Mouse (Mus musculus) megakaryocyte-erythroid progenitor cell, adult 5-6 weeks (primary cell): ENCODE results near the gene Map2k6. TPM values are rescaled to one million over a fixed set of nuclear protein-coding genes. Genes with fewer than 3 reads are reported as not detected.

Experiments used
- ATAC-seq: replicated peaks from 2 replicates; pipeline ENCODE4 v1.8.0; 2016; ENCODE audit warnings: mild to moderate bottlenecking, inconsistent platforms; ENCODE audit not compliant: severe bottlenecking, poor library complexity, low FRiP score, low TSS enrichment
- total RNA-seq, 2 experiments: library from RNA; stranded (forward) in 1 of 2; stranded (reverse) in 1 of 2; fragments of 200-1000, 215-1000 nt in 1 of 2; fragments of >200 nt in 1 of 2; fragmentation: Nextera tagmentation in 1 of 2; gene quantifications; 2 replicates each; pipeline ENCODE4 v1.2.3; 2014 to 2017

Gene Map2k6
- total RNA-seq, 2 experiments from 2014 or later = 6.4 to 16.2 TPM

DNA sequence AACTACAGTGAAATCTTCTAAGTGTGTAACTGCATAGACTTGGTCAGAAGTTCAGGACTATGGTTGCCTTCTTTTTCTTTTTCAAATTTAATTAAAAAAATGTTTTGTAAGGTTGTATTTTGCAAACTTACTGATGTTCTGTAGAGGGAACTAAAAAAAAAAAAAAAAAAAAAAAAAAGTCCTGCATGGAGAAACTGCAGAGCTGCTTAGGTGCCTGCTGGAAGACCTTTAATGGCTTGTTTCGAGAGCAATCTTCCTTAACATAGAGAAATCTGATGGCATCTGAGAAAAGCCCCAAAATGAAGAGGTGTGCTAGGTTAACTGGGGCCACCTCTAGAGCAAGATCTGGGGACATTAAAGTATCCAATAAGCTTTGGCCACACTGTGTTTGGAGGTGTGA, 1.4 kb downstream of the Map2k6 start:
- no peak for ATAC-seq

DNA sequence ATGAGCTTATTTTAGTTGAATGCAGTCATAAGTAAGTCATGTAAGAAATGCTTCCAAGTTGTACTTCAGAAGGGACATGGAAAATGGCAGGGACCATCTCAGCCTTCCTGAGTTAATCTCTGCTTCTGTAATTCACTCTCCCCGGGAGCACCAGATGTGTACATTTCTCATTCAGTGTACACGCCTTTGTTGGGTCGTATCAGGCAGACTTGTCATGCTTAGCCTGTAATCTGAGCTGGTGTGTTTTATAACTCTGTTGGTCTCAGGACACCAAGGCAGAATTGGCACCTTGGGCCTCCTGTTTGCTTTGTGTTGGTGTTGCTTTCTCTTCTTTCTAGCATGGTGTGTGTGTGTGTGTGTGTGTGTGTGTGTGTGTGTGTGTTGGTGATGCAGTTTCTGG, 3.7 kb downstream of the Map2k6 start:
- no peak for ATAC-seq

DNA sequence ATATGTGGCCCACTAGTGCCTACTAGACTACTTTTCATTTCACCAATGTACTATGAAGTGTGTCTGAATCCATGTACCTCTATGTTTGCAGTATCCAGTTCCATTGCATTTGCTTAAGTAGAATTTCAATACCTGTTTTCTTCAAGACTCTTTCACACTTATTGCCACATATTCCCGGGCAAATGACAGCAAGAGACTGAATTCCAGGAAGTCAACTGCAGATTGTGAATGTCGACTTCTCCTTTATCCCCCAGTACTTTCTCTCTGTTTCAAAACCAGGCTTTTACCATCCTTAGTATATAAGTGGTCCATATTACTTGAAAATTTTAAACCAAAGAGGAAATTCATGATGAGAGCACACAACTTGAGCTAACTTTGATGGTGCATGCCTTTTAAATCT, 4.7 kb downstream of the Map2k6 start:
- ATAC-seq = no peak

DNA sequence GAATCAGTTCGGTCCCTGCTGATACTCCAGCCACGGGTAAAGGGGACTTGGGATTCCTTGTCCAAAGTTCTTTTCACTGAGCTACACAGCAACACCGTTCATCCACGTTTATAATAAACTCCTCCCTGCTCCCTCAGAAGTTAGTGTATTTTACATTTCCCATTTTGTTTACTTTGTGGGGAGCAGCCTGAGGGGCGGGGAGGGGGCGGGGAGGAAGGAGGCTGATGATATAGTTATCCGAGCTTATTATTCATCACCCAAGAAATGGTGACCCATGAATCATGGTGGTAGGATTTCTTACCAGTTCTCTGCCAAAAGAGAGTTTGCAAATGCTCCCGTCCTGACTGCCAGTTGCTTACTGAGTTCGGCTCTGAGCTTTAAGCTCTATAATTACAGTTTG, 6.7 kb downstream of the Map2k6 start:
- no peak for ATAC-seq

DNA sequence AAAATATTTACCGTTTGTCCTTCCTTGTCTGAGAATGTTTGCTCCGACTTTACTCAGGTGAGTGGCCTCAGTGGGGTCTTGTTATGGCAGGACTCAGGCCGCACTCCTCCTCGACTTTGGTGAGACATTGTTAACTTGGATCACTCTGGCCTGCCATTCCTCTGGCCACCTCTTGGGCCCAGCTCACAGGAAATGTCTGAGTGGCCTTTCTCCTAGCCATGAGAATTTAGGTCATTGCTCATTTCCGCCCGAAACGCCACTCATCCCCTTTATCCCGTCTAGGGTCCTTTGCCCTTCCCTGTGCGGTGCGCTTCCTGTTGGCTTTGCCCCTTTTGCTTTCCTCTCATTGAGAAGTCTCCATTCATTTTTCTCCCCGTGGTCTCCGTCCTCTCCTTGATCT, 10.2 kb downstream of the Map2k6 start:
- ATAC-seq = no peak

DNA sequence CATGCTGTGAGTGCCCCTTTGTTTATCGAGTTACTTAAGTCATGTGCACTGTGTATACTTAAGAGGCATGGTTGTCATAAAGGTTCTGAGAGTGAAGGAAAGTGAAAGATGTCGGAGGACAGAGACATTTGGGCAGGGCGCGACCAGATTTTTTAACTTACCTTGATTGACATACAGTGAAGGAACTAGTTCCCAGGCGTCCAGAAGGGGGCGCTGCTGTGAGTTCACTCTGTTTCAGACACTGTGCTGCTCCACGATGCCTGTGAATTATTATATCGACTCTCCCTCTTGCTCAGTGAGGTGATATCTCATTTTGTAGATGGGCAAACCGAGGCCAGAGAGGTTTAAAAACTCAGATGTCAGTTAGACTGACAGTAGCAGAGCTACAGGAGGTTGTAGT, 10.9 kb downstream of the Map2k6 start:
- ATAC-seq = peak; percentile 89

DNA sequence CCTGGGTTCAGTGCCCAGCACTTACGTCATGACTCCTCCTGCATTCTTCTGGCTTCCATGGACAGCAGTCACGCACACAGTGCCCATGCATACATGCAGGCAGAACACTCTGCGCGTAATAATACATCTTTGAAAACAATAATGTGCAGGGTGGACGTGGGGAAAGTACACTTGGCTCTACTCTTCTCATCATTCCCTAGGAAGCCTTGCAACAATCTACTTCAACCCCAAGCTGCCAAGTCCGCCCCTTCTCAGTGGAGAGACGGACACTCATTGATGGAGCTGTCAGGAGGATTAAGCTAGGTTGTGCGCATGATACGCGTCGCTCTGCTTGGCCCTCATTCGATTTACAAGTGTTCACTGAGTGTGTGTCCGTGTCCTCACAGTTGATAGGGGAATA, 12.7 kb downstream of the Map2k6 start:
- ATAC-seq = no peak

DNA sequence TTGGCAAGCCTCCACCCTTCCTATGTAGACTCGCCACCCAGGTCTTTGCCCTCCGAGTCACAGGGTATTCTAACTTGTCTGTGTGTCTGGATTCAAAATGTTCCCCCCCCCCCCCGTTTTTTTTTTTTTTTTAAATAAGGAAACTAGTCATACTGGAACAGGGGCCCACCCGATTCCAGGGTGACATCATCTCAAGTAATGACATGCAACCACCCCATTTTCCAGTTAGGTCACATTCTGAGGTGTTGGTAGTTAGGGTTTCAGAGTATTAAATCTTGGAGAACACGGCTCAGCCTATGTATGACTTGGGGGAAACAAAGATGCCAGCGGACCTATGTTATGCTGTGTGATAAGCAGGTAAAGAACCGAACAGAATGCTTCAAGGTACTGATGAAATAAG, 15.3 kb downstream of the Map2k6 start:
- no peak for ATAC-seq

DNA sequence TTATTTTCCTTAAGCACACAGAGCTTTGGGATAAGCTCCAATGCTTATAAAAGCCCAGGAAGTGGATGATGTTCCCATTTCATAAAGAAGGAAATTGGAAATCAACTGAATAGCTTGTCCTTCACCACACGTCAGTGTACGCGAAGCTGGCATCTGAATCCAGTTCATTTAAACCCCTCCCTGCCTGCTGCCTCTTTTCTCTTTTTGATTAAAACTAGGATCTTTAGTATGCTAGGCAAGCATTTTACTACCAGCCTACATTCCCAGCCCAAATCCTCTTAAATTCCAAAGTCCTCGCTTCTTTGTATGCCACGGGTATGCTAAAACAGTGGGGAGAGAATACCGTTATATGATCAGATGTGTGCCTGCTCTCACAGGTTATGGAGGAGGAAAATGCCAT, 17.8 kb downstream of the Map2k6 start:
- ATAC-seq = no peak

DNA sequence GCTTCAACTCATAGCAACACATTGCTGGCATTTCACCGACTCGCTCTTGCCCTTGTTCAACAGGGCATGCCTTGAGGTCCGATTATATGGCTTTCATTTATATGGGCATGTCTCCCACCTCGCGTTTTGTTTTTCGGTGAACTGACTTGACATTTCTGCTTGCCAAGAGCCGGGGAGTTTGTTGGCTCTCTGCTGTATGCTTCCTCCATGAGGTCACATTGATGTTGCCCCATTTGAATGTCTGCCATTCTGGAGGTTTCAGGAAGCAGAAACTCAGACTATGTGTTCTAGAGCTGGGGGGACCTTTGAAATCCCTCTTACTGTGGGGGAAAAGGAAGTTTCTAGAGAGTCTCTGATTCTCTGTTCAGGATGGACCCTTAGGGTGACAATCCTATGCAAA, 21.5 kb downstream of the Map2k6 start:
- no peak for ATAC-seq

DNA sequence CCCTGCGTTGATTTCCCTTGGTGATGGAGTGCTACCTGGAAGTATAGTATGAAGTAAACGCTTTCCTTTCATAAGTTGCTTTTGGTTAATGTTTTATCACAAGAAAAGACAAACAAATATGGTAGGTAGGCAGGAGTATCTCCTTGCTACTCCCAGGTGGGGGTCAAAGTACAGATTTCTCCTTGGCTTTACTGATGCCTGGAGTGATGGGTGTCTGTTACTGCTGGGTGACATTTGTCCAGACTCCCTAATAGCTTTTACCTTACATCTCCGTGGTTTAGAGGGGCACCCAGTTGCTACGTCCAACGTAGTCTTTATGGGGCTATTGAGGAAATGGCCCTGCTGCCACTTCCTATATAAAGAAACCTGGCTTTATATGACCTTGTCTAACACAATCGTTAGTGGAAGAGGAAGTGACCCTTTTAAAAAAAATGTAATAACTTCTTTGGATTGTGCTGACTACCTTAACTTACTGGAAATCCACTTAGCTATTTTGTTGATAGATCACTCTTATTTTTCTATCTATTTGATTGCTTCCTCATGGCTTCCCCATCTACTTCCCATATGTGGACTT, 27.7 kb downstream of the Map2k6 start:
- no peak for ATAC-seq

DNA sequence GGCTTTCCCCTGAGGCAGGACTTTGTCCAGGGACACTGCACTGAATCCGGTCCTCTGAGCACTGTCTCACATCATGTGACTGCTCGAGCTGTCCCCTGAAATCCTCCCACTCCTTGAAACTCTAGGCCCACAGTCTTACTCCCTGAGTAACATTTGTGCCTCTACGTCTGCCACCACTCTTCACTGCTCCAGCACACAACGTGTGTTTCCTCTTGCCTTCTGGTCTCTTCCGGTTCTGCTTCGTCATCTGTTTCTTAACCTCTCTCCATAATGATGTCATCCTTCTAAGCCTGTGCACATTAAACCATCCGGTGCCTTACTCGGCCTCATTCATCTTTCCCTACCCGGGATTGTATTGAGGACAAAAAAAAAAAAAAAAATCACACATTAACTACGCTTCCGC, 28.2 kb downstream of the Map2k6 start:
- peak; percentile 45 for ATAC-seq

DNA sequence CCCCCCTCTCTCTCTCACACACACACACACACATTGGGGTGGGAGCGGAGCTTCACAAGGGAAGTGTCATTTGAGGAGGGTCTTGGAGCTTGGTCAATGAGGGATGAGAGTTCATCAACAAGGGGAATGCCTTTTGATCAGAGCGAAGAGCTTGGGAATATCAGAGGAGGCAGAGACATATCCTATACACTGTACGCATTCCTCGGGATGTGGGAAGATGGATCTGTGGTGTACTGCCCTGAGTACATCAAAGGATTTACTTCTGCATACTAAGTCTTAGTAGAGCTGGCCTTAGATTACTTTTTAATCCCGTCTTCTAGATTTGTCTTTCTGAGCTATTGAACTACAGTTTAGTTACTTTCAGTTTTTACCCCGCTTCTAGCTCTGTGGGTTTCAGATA, 30.1 kb downstream of the Map2k6 start:
- no peak for ATAC-seq

DNA sequence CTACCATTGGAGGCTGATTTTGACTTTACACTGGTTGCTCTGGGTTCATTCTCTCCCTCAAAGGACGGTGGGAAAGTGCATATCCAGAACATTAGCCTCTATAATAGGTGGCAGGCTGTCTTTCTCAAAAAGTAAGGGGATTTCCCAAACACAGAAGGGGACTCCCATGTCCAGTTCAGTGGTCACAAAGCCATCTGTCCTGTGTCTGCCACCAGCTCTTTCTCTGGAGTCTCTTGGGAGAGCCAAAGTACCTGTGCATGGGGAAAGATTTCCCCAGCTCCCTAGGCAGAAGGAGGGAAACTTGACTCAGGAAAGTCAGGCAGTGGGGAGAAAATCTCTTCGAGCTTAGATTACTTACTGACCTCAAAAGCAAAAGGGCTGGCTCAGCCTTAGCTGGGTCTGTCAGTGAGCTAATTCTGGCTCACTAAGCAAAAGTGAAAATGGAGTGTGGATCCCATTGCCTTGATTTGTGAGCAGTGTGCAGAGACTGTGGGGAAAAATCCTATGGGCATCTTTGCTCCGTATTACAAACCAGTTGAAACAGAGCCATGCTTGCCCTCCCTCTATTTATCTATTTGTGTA, 31.0 kb downstream of the Map2k6 start:
- no peak for ATAC-seq

DNA sequence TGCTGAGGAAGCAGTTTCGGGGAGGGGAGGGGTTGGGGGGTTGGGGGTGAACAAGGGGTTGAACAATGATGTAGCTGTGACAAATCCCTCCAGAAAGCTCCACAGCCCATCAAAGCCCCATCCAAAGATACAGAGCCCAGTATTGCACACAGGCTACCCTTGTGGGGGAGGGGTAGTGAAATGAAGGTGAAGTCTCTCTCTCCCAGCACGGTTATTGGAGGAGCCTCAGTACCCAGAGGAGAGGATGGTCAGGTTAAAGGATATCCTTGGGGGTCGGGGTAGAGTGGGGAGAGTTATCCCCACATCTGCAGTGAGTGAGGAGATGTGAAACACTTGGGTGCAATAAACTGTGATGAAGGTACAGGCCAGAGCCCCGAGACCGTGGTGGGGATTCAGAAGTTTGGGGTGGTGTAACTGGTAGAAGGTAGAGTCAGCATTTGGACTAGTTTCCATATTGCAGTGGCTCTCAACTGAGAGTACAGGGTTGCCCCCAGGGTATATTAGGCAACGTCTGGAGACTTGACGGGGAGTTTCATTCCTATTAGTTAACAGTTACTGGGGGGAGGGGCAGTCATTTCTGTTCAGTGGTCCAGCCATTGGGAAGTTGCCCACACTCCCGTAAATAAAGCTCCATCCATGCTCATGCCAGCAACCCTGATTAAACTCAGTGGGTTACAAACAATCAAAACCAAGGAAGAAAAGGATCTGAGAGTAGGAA, 37.1 kb downstream of the Map2k6 start:
- ATAC-seq = no peak

DNA sequence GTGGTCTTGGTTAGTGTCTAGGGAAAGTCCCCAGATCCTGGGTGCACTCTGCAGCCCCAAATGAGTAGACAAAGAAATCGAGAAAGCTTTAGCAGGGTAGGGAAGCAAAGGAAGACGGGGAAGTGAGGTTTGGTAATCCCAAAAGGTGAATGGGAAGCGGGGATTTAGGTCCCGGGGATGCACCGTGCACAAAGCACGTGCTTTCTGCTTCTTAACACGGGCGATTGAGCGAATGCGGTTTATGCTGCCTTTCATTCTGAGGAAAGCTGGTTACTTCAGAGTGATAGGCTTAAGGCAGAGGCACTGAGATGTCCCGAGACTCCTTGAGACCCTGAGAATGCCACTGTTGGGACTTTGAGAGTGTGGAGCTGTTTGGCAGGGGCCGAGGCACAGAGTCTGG, 38.1 kb downstream of the Map2k6 start:
- ATAC-seq = no peak

DNA sequence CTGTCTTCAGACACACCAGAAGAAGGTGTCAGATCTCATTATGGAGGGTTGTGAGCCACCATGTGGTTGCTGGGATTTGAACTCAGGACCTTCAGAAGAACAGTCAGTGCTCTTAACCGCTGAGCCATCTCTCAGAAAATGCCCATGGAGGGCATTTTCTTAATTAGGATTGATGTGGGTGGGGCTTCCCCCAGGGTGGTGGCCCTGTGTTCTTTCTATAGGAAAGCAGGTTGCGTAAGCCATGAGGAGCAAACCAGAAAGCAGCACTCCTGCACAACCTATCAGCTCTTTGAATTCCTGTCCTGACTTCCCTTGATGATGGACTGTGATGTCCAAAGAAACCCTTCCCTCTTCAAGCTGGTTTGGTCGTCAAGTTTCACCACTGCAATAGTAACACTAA, 39.2 kb downstream of the Map2k6 start:
- no peak for ATAC-seq

DNA sequence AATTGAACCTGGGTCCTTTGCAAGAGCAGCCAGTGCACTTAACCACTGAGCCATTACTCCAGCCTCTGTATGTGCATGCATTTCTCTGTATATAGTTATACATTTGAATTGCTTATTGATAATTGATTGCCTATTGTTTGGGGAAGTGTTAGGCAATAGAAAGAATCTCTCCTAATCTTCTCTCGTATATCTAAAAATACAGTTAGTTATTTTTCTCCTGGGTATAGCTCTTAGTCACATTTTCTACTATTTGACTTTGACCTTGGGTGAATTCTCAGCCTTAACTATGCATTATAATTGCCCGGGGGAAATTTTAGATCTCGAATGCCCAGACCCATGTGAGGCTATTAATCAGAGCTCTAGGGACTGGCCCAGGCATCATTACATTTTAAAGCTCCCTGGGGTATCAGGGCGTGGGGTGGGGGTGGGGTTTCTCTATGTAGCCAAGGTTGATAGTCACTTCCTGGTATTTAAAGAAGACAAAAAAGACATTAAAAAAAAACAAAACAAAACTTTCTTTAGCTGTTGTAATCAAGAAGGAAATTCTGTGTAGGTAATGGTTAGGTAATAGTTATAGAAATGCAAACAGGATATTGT, 39.9 kb downstream of the Map2k6 start:
- ATAC-seq = no peak

DNA sequence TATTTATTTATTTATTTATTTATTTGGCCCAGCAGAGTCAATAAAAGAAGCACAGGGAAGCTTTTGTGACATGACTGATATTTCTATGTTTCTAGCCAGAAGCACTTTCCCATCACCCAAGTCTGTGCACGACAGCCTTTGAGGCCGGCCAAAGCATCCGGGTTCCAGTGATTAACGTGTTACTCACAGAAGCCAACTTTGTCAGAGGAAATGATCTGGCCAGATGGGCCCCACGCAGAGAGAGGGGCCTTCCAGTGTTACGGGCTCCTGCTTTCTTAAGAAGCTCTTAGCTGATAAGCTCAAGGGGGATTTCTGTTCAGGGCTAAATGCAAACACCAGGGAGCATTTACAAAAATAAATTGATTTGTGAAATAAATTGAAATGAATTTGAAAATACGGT, 40.4 kb downstream of the Map2k6 start:
- ATAC-seq = no peak

DNA sequence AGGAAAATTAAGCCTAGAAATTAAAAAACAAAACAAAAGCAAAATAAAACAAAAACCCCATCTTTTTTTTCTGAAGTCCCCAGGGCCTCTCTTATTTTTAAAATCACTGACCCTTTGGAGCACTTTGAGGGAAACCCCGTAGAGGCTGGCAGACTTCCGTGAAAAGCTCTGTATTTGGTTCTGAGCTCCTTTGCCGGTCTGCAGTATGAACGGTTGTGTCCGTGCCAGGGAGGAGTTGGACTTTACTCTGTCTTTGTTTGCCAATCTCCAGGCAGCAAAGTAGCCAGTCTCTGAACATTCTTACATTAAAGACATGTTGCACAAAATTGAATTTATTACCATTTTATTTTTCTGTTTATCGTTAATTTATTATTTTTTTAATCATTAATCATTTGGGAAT, 45.7 kb downstream of the Map2k6 start:
- no peak for ATAC-seq

DNA sequence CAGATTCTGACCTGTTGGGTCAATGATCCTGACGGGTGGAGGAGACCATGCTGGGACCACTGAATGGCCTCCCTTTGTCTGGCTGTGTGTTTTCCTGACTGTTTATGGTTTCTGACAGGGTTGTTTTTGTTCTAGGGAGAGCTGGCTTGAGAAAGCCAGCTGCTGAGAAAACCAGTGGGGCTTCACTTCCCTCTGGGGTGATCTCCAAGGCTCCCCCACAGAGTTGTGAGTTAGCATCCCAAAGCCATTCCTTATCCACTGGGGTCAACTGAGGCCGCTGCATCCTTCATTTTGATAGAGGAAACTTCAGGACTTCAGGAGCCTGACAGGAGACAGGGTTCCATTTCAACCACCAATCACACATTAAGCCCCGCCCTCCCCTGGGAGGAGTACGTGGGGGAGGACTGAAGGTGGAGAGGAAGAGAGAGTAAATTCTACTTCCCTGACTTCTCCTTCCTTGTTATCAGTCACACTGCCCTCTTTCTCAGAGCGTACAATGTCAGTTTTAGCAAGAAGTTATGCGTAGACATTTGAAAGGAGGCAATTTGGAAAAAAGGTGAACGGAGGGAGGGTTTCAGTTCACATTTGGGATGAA, 49.3 kb downstream of the Map2k6 start:
- ATAC-seq = peak; percentile 74
